Mouse (Mus musculus) megakaryocyte, embryonic 14.5 days (primary cell): Measurements from ENCODE around the gene Agap1.

ENCODE experiments used
- FLI1 ChIP-seq: IDR thresholded peaks from 2 replicates; pipeline ENCODE4 v1.6.1; 2012; ENCODE audit warnings: low read length, inconsistent platforms, mixed read lengths
- GATA1 ChIP-seq: IDR thresholded peaks from 3 replicates; pipeline ENCODE4 v1.6.1; 2012; ENCODE audit warnings: mixed read lengths, low read length, inconsistent platforms, borderline replicate concordance

DNA sequence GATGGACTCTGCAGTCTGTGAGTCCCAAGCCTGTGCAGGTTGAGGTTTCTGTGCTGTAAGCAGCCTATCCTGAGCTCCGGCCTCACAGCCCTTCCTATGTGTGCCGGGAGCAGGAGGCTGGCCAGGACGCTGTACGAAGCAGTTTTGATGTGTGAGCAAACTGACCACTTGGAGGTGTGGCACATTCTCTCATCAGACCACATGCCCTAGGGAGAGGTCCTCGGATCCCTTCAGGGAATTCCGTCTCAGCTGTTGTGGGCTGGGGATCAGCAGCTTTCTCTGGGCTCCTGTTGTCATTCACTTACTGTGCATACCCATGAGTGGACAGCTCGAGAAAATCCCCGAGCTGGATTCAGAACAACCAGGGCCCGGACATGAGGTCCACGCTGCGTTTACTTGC is 66.8 kb downstream of the Agap1 start:
- TF ChIP-seq GATA1 (no peak), FLI1 (no peak)
